Mouse (Mus musculus): ENCODE measurements at regions not wholly inside any gene's neighbourhood (a gene's known extent, or its start where the extent isn't known, plus 50 kb on each side); places are given as distances from the start of the nearest gene placed in this dataset.

DNA sequence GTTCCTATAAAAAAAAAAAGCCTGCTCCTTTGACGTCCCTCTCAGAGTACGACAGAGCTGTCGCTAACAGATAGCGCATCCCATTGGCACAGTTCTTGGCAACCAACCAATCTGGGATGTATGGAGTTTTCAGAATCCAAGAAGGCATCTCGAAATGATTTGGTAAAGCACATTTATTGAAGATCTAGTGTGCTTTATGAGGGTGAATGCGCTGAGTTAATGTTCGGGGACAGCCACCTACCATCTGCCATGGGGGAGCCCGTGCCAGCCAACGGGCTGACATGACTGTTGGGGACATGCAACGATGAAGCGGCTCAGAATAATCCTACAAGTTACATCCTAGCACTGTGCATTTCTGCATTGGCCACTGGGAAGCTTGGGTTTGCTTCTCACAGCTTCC is 208.4 kb upstream of the Fam19a5 start:
- ATAC-seq (ENCODE audit: low FRiP score, low read depth) (no peak), DNase-seq (ENCODE audit: low spot score) (no peak)
- TF ChIP-seq POLR2A (IDR thresholded peaks at IDR 0.05; ENCODE audit: borderline replicate concordance, extremely low read depth, insufficient read depth, insufficient read length): no peak
- H3K36me3 ChIP-seq (ENCODE audit: control insufficient read depth, insufficient read depth, low read length): no peaks in the 10 kb centered on the region
- no peak overlapping the region for H3K9ac ChIP-seq (ENCODE audit: low read depth, low read length, severe bottlenecking)
- H3K9me3 ChIP-seq (ENCODE audit: control insufficient read depth, low read length): no peaks in the 10 kb centered on the region
- 87% methylated on average over 11 of the region's 11 CpGs for WGBS
- no peaks in the 10 kb centered on the region for H3K4me1 ChIP-seq (ENCODE audit: control insufficient read depth, insufficient read depth, low read length)
- H3K27me3 ChIP-seq (ENCODE audit: control insufficient read depth, insufficient read depth, low read length): no peaks in the 10 kb centered on the region
- H3K27ac ChIP-seq (replicated peaks; ENCODE audit: low read depth, low read length): no peak overlapping the region
- H3K4me3 ChIP-seq (replicated peaks; ENCODE audit: low read length): no peak overlapping the region
- H3K4me2 ChIP-seq (replicated peaks; ENCODE audit: low read depth, low read length, severe bottlenecking): no peak overlapping the region

DNA sequence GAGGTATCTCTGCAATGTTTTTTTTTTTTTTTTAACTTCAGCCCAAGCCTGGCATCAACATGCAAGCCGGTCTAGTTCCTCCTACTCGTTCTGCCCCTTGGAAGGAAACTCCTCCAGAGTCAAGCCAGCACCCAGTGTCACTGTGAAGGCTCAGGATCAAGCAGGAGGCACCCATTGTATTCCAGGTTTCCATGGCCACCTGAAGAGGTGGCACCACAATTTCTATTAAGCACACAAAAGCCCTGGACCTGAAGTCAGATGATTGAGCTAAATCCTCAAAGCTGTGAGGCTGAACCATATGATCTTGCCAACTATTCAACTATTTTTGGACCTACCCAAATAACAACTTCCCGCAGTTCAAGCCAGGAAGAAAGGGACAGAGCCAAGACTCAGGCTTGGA is 204.2 kb upstream of the Fam19a5 start:
- DNase-seq (ENCODE audit: low spot score) (no peak), ATAC-seq (ENCODE audit: low FRiP score, low read depth) (no peak)
- Histone ChIP-seq H3K36me3 (ENCODE audit: control insufficient read depth, insufficient read depth, low read length) (no peaks in the 10 kb centered on the region), H3K9ac (ENCODE audit: low read depth, low read length, severe bottlenecking) (no peak overlapping the region), H3K27me3 (ENCODE audit: control insufficient read depth, insufficient read depth, low read length) (no peaks in the 10 kb centered on the region), H3K9me3 (ENCODE audit: control insufficient read depth, low read length) (no peaks in the 10 kb centered on the region), H3K4me2 (replicated peaks; ENCODE audit: low read depth, low read length, severe bottlenecking) (no peak overlapping the region), H3K27ac (replicated peaks; ENCODE audit: low read depth, low read length) (no peak overlapping the region), H3K4me1 (ENCODE audit: control insufficient read depth, insufficient read depth, low read length) (no peaks in the 10 kb centered on the region), H3K4me3 (replicated peaks; ENCODE audit: low read length) (no peak overlapping the region)
- no peak for TF ChIP-seq POLR2A (IDR thresholded peaks at IDR 0.05; ENCODE audit: borderline replicate concordance, extremely low read depth, insufficient read depth, insufficient read length)
- WGBS: 81% methylated on average over 3 of the region's 3 CpGs

DNA sequence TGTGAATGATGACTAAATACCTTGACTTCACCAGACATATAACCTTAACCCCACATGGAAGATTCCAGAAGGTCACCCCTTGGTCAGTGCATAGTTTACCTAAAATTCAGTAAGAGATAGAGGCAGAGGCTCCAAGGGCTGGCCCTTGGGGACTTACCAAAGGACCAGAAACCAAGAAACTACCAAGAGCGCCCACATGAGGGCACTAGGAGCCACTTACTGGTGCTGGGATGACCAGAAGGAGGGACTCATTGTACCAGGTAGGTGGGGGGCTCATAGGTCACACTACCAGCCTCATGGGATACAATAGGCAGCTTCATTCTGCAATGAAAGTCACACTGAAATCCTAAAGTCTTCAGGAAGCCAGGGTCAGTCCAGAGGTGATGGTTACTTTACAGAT is 201.4 kb upstream of the Fam19a5 start:
- DNase-seq (ENCODE audit: low spot score): no peak
- no peak for ATAC-seq (ENCODE audit: low FRiP score, low read depth)

GRCm38 (mm10) chr15:87345826-87346225 is 198.3 kb upstream of the Fam19a5 start:
- no peaks in the 10 kb centered on the region for H3K9me3 ChIP-seq (ENCODE audit: control insufficient read depth, low read length)
- H3K9ac ChIP-seq (ENCODE audit: low read depth, low read length, severe bottlenecking): no peak overlapping the region
- TF ChIP-seq POLR2A (IDR thresholded peaks at IDR 0.05; ENCODE audit: borderline replicate concordance, extremely low read depth, insufficient read depth, insufficient read length): no peak
- 62% methylated on average over 3 of the region's 3 CpGs for WGBS
- H3K4me3 ChIP-seq (replicated peaks; ENCODE audit: low read length): no peak overlapping the region
- H3K4me1 ChIP-seq (ENCODE audit: control insufficient read depth, insufficient read depth, low read length): peaks cover 9% of the 10 kb centered on the region
- no peak for DNase-seq (ENCODE audit: low spot score)
- no peak overlapping the region for H3K27ac ChIP-seq (replicated peaks; ENCODE audit: low read depth, low read length)
- no peaks in the 10 kb centered on the region for H3K36me3 ChIP-seq (ENCODE audit: control insufficient read depth, insufficient read depth, low read length)
- no peak for ATAC-seq (ENCODE audit: low FRiP score, low read depth)
- no peak overlapping the region for H3K4me2 ChIP-seq (replicated peaks; ENCODE audit: low read depth, low read length, severe bottlenecking)
- no peaks in the 10 kb centered on the region for H3K27me3 ChIP-seq (ENCODE audit: control insufficient read depth, insufficient read depth, low read length)

More for the DNA sequence above, 201.4 kb upstream of the Fam19a5 start:
- no peaks in the 10 kb centered on the region for H3K27me3 ChIP-seq (ENCODE audit: control insufficient read depth, insufficient read depth, low read length)
- H3K4me1 ChIP-seq (ENCODE audit: control insufficient read depth, insufficient read depth, low read length): no peaks in the 10 kb centered on the region
- H3K36me3 ChIP-seq (ENCODE audit: control insufficient read depth, insufficient read depth, low read length): no peaks in the 10 kb centered on the region
- no peaks in the 10 kb centered on the region for H3K9me3 ChIP-seq (ENCODE audit: control insufficient read depth, low read length)
- no peak for TF ChIP-seq POLR2A (IDR thresholded peaks at IDR 0.05; ENCODE audit: borderline replicate concordance, extremely low read depth, insufficient read depth, insufficient read length)
- no peak overlapping the region for H3K27ac ChIP-seq (replicated peaks; ENCODE audit: low read depth, low read length)
- H3K9ac ChIP-seq (ENCODE audit: low read depth, low read length, severe bottlenecking): no peak overlapping the region
- 70% methylated on average over 1 of the region's 1 CpGs for WGBS
- H3K4me3 ChIP-seq (replicated peaks; ENCODE audit: low read length): no peak overlapping the region
- no peak overlapping the region for H3K4me2 ChIP-seq (replicated peaks; ENCODE audit: low read depth, low read length, severe bottlenecking)

DNA sequence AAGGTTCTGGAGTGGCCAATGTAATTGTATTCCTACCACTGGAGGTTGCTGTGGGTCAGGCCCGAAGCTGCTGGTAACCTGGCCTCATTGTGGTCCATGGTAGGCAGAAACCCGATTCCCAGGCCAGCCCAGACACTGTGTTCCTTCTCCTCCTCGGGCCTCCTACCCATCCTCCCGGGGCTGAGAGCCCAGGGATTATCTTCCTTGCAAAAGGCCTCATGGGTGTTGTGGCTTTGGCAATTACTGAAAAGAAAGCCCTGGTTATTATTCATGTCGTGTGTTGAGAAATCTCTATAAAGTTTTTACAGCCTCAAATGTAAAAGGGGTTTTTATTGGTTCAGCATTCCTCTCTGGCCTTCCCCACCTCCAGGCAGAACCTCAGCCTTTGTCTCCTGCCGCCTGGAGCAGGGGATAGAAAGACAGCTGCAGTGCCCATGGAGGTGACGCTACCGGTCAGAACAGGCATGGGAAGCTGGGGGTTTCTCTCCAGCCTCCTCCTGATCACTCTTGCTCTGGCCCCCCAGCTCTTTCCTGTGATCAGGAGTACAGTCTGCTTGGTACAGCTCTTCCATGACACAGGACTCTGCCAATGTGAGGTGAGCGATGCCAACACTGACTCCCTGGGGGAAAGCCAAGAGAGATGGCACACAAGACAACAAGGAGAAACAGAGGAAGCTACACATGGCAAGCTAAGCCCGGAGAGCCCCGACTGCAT is 194.4 kb upstream of the Fam19a5 start:
- ATAC-seq (ENCODE audit: low FRiP score, low read depth) (no peak), DNase-seq (ENCODE audit: low spot score) (no peak)
- Histone ChIP-seq H3K36me3 (ENCODE audit: control insufficient read depth, insufficient read depth, low read length) (no peaks in the 10 kb centered on the region), H3K27me3 (ENCODE audit: control insufficient read depth, insufficient read depth, low read length) (no peaks in the 10 kb centered on the region), H3K4me3 (replicated peaks; ENCODE audit: low read length) (no peak overlapping the region), H3K4me2 (replicated peaks; ENCODE audit: low read depth, low read length, severe bottlenecking) (no peak overlapping the region), H3K4me1 (ENCODE audit: control insufficient read depth, insufficient read depth, low read length) (peaks cover 9% of the 10 kb centered on the region), H3K27ac (replicated peaks; ENCODE audit: low read depth, low read length) (no peak overlapping the region), H3K9me3 (ENCODE audit: control insufficient read depth, low read length) (no peaks in the 10 kb centered on the region), H3K9ac (ENCODE audit: low read depth, low read length, severe bottlenecking) (no peak overlapping the region)
- WGBS: 44% methylated on average over 11 of the region's 11 CpGs
- TF ChIP-seq POLR2A (IDR thresholded peaks at IDR 0.05; ENCODE audit: borderline replicate concordance, extremely low read depth, insufficient read depth, insufficient read length): no peak
